ENCODE assay signal across 16 mouse cellular contexts in genomic region chr9:32088882-32089281, GRCm38 (mm10). TPM values are rescaled to one million over a fixed set of nuclear protein-coding genes. Genes with fewer than 3 reads are reported as not detected.
DNase-seq lines count a peak whose midpoint lies in the region; ATAC-seq and TF ChIP-seq lines count a peak whose summit lies in the region.
"Had no signal": no experiment of that assay in that cellular context is flagged by ENCODE, and none has a peak within 500 bp of the region (broad histone marks: within the 10 kb centered on the region; RNA-seq: fewer than 3 reads in every experiment).

No protein-coding gene starts in this region.

- H3K4me2 ChIP-seq in liver, embryonic 14.5 days (ENCODE audit: low read depth): no peak overlapping the region
- H3K4me2 ChIP-seq: embryonic facial prominence, embryonic 13.5 days; heart, embryonic 12.5 days; stomach, embryonic 15.5 days had no signal

- no peak overlapping the region for H3K9ac ChIP-seq in liver, embryonic 14.5 days (replicated peaks)
- H3K9ac ChIP-seq: embryonic facial prominence, embryonic 13.5 days; heart, embryonic 12.5 days; stomach, embryonic 15.5 days had no signal

- peak; percentile 41 for TF ChIP-seq CTCF in layer of hippocampus, adult 2 months (conservative IDR thresholded peaks at IDR 0.05)
- peak; percentile 45 for TF ChIP-seq CTCF in liver, embryonic 14.5 days (IDR thresholded peaks at IDR 0.05; ENCODE audit: low read depth)

- H3K4me1 ChIP-seq in liver, embryonic 14.5 days (replicated peaks; ENCODE audit: control insufficient read depth in 2 of 2, insufficient read depth in 2 of 2, low read length in 1 of 2): peaks cover 0 to 2% of the 10 kb centered on the region in 2 experiments; a peak in 1 of 4 replicates

- ATAC-seq in liver, embryonic 14.5 days (ENCODE audit: insufficient read depth): no peak
- ATAC-seq: inflammation-experienced regulatory T-cells, adult 6 months had no signal

- H3K27me3 ChIP-seq in liver, embryonic 14.5 days (ENCODE audit: control insufficient read depth, insufficient read depth, low read length): no peaks in the 10 kb centered on the region
- H3K27me3 ChIP-seq: embryonic facial prominence, embryonic 13.5 days; heart, embryonic 12.5 days; stomach, embryonic 15.5 days had no signal

- H3K4me3 ChIP-seq in layer of hippocampus, adult 2 months: no peak overlapping the region
- no peak overlapping the region for H3K4me3 ChIP-seq in liver, embryonic 14.5 days (ENCODE audit: insufficient read depth in 1 of 2, low read depth in 2 of 2, low read length in 2 of 2)
- H3K4me3 ChIP-seq: embryonic facial prominence, embryonic 13.5 days; heart, embryonic 12.5 days; stomach, embryonic 15.5 days had no signal

- H3K36me3 ChIP-seq in liver, embryonic 14.5 days (replicated peaks; ENCODE audit: control insufficient read depth, insufficient read depth, low read depth): no peaks in the 10 kb centered on the region
- H3K36me3 ChIP-seq: embryonic facial prominence, embryonic 13.5 days; heart, embryonic 12.5 days; stomach, embryonic 15.5 days had no signal

- intact Hi-C loops in left cerebral cortex, postnatal 10 days (cut with DNase I): no loop called here
- intact Hi-C loops in left cerebral cortex, postnatal 14 days (cut with DNase I): no loop called here

- WGBS in liver, embryonic 14.5 days (ENCODE audit: insufficient replicate concordance): 62% methylated on average over 3 of the region's 3 CpGs

- no peak overlapping the region for H3K27ac ChIP-seq in layer of hippocampus, adult 2 months
- H3K27ac ChIP-seq in liver, embryonic 14.5 days: no peak overlapping the region
- H3K27ac ChIP-seq: embryonic facial prominence, embryonic 13.5 days; kidney, postnatal 0 days; stomach, embryonic 15.5 days had no signal

- no peak for DNase-seq in layer of hippocampus, adult 2 months (ENCODE audit: low spot score in 2 of 2)
- DNase-seq in layer of hippocampus, adult 18-20 months (ENCODE audit: low spot score in 2 of 2): no peak
- DNase-seq in thymus, postnatal 4 days: peak; percentile 28
- no peak for DNase-seq in thymus, postnatal 10 days (ENCODE audit: low spot score in 2 of 2)
- no peak for DNase-seq in liver, embryonic 14.5 days (ENCODE audit: low read depth in 3 of 3, low spot score in 3 of 3)
- no peak for DNase-seq in left cerebral cortex, postnatal 10 days (ENCODE audit: extremely low spot score in 1 of 2, low spot score in 2 of 2)
- DNase-seq in left cerebral cortex, postnatal 14 days (ENCODE audit: low spot score in 2 of 2): no peak
- DNase-seq: cerebellum, adult 11-12 months; gastrocnemius, postnatal 25 days; left cerebral cortex, postnatal 4 days; retina, postnatal 1 day had no signal

- no peak for TF ChIP-seq EP300 in liver, embryonic 14.5 days (IDR thresholded peaks at IDR 0.05; ENCODE audit: low read depth)

- H3K9me3 ChIP-seq in liver, embryonic 14.5 days (ENCODE audit: control insufficient read depth, low read length): no peaks in the 10 kb centered on the region
- H3K9me3 ChIP-seq: embryonic facial prominence, embryonic 13.5 days; heart, embryonic 12.5 days; stomach, embryonic 15.5 days had no signal

RNA-seq across cellular contexts. Expression of gene Arhgap32, which starts 27.1 kb away (rescaled TPM):
- total RNA-seq in layer of hippocampus, adult 2 months (2021): 100 to 1,000 TPM; 226 to 232 TPM
- 100 to 1,000 TPM; 233 to 240 TPM for total RNA-seq in layer of hippocampus, adult 18-20 months (2021)
- 0.16 and 0.21 TPM in 2 replicates for polyA plus RNA-seq in liver, embryonic 14.5 days (2012; rRNA removed)
- polyA plus RNA-seq in liver, embryonic 14.5 days (2014; fragmentation: Nextera tagmentation; extraction: Ambion mirVana): 0.25 and 0.34 TPM in 2 replicates
- total RNA-seq in left cerebral cortex, postnatal 10 days (2021): 100 to 1,000 TPM; 277 to 288 TPM
- total RNA-seq in left cerebral cortex, postnatal 14 days (2021): 100 to 1,000 TPM; 342 to 403 TPM
